Mouse (Mus musculus): ENCODE measurements at regions not wholly inside any gene's neighbourhood (a gene's known extent, or its start where the extent isn't known, plus 50 kb on each side); places are given as distances from the start of the nearest gene placed in this dataset.
A peak's percentile ranks its signal among the peaks of the same experiment; 100 is the strongest.

GRCm38 (mm10) chrX:139392777-139393176 lies 59.3 kb downstream of the Trap1a start:
- DNase-seq (ENCODE audit: low read depth, low spot score) = no peak

- DNase-seq (ENCODE audit: low read depth, low spot score) = peak; percentile 13
Measured at GRCm38 (mm10) chrX:139416701-139417100, 63.5 kb upstream of the D330045A20Rik start.

GRCm38 (mm10) chrX:139419867-139420266 lies 60.3 kb upstream of the D330045A20Rik start:
- DNase-seq (ENCODE audit: low read depth, low spot score) = no peak

GRCm38 (mm10) chrX:139424307-139424706 lies 55.9 kb upstream of the D330045A20Rik start:
- DNase-seq (ENCODE audit: low read depth, low spot score) = no peak
